Mouse (Mus musculus): Measurements from ENCODE around the gene Fkbp4. TPM values are rescaled to one million over a fixed set of nuclear protein-coding genes. Genes with fewer than 3 reads are reported as not detected.

Gene Fkbp4
- polyA plus RNA-seq, 1 experiment from 2014 or later, result 451 TPM

GRCm38 (mm10) chr6:128435474-128435873 lies 3.0 kb downstream of the Fkbp4 start:
- no peak overlapping the region for H3K4me2 ChIP-seq (replicated peaks)
- WGBS, result 86% methylated on average over 5 of the region's 5 CpGs
- no peaks in the 10 kb centered on the region for H3K27me3 ChIP-seq
- peaks cover 62% of the 10 kb centered on the region for H3K36me3 ChIP-seq
- H3K27ac ChIP-seq, result no peak overlapping the region
- peaks cover 21% of the 10 kb centered on the region for H3K4me1 ChIP-seq
- H3K4me3 ChIP-seq, result no peak overlapping the region
- no peak overlapping the region for H3K9ac ChIP-seq
- no peak for ATAC-seq (ENCODE audit: low FRiP score, low read depth)
- H3K9me3 ChIP-seq, result no peaks in the 10 kb centered on the region

GRCm38 (mm10) chr6:128433566-128433965 lies 4.9 kb downstream of the Fkbp4 start:
- no peak overlapping the region for H3K4me3 ChIP-seq
- peaks cover 12% of the 10 kb centered on the region for H3K4me1 ChIP-seq
- H3K4me2 ChIP-seq (replicated peaks), result no peak overlapping the region
- no peaks in the 10 kb centered on the region for H3K9me3 ChIP-seq
- WGBS, result 94% methylated on average over 13 of the region's 13 CpGs
- H3K9ac ChIP-seq, result no peak overlapping the region
- no peak overlapping the region for H3K27ac ChIP-seq
- H3K27me3 ChIP-seq, result no peaks in the 10 kb centered on the region
- no peak for ATAC-seq (ENCODE audit: low FRiP score, low read depth)
- peaks cover 81% of the 10 kb centered on the region for H3K36me3 ChIP-seq

- H3K27me3 ChIP-seq, result no peaks in the 10 kb centered on the region
- peaks cover 12% of the 10 kb centered on the region for H3K4me1 ChIP-seq
- no peak overlapping the region for H3K4me2 ChIP-seq (replicated peaks)
- H3K27ac ChIP-seq, result no peak overlapping the region
- peaks cover 88% of the 10 kb centered on the region for H3K36me3 ChIP-seq
- 94% methylated on average over 13 of the region's 13 CpGs for WGBS
- H3K9ac ChIP-seq, result no peak overlapping the region
- ATAC-seq (ENCODE audit: low FRiP score, low read depth), result no peak
- H3K9me3 ChIP-seq, result no peaks in the 10 kb centered on the region
- H3K4me3 ChIP-seq, result no peak overlapping the region
These were observed 6.0 kb downstream of the Fkbp4 start for GRCm38 (mm10) chr6:128432356-128432915.

- no peaks in the 10 kb centered on the region for H3K4me1 ChIP-seq
- peaks cover 70% of the 10 kb centered on the region for H3K36me3 ChIP-seq
- no peak overlapping the region for H3K27ac ChIP-seq
- 86% methylated on average over 6 of the region's 6 CpGs for WGBS
- H3K27me3 ChIP-seq, result no peaks in the 10 kb centered on the region
- no peak overlapping the region for H3K4me3 ChIP-seq
- H3K4me2 ChIP-seq (replicated peaks), result no peak overlapping the region
- no peaks in the 10 kb centered on the region for H3K9me3 ChIP-seq
- H3K9ac ChIP-seq, result no peak overlapping the region
- ATAC-seq (ENCODE audit: low FRiP score, low read depth), result no peak
These were observed 8.7 kb downstream of the Fkbp4 start for GRCm38 (mm10) chr6:128429826-128430225.

GRCm38 (mm10) chr6:128429300-128429699 lies 9.2 kb downstream of the Fkbp4 start:
- Histone ChIP-seq H3K4me1 (no peaks in the 10 kb centered on the region), H3K36me3 (peaks cover 65% of the 10 kb centered on the region), H3K27ac (no peak overlapping the region), H3K27me3 (no peaks in the 10 kb centered on the region), H3K9ac (no peak overlapping the region), H3K4me2 (replicated peaks) (no peak overlapping the region), H3K4me3 (no peak overlapping the region), H3K9me3 (no peaks in the 10 kb centered on the region)
- ATAC-seq (ENCODE audit: low FRiP score, low read depth), result no peak
- WGBS, result 93% methylated on average over 2 of the region's 2 CpGs

GRCm38 (mm10) chr6:128427571-128427970 lies 10.9 kb downstream of the Fkbp4 start:
- Histone ChIP-seq H3K27me3 (no peaks in the 10 kb centered on the region), H3K9ac (no peak overlapping the region), H3K4me3 (no peak overlapping the region), H3K9me3 (no peaks in the 10 kb centered on the region), H3K27ac (no peak overlapping the region), H3K4me2 (replicated peaks) (no peak overlapping the region), H3K4me1 (0 out of 2 replicates have a peak, but pooled peaks cover 3% of the 10 kb centered on the region), H3K36me3 (peaks cover 47% of the 10 kb centered on the region)
- WGBS, result 95% methylated on average over 5 of the region's 5 CpGs
- ATAC-seq (ENCODE audit: low FRiP score, low read depth), result no peak

GRCm38 (mm10) chr6:128425046-128425445 lies 13.4 kb downstream of the Fkbp4 start:
- Histone ChIP-seq H3K9me3 (no peaks in the 10 kb centered on the region), H3K4me2 (replicated peaks) (peak overlapping the region; percentile 73), H3K4me1 (0 out of 2 replicates have a peak, but pooled peaks cover 3% of the 10 kb centered on the region), H3K27ac (peak overlapping the region; percentile 69), H3K27me3 (no peaks in the 10 kb centered on the region), H3K4me3 (peak overlapping the region; percentile 66), H3K36me3 (peaks cover 28% of the 10 kb centered on the region), H3K9ac (peak overlapping the region; percentile 74)
- 16% methylated on average over 9 of the region's 9 CpGs for WGBS
- no peak for ATAC-seq (ENCODE audit: low FRiP score, low read depth)

- H3K4me2 ChIP-seq (replicated peaks), result peak within 1 kb of the TSS; percentile 73
- no peaks in the 10 kb centered on the region for H3K9me3 ChIP-seq
- no peaks in the 10 kb centered on the region for H3K27me3 ChIP-seq
- ATAC-seq (ENCODE audit: low FRiP score, low read depth), result peak; percentile 94
- peak within 1 kb of the TSS; percentile 66 for H3K4me3 ChIP-seq
- 0 out of 2 replicates have a peak, but pooled peaks cover 3% of the 10 kb centered on the region for H3K4me1 ChIP-seq
- peak within 1 kb of the TSS; percentile 94 for H3K27ac ChIP-seq
- H3K9ac ChIP-seq, result peak within 1 kb of the TSS; percentile 74
- WGBS, result under 1% methylated on average over 42 of the region's 42 CpGs
- H3K36me3 ChIP-seq, result peaks cover 24% of the 10 kb centered on the region
These were observed 14.0 kb downstream of the Fkbp4 start, which contains the start of gene Itfg2 for GRCm38 (mm10) chr6:128424269-128425019. Gene Itfg2 (minus strand): TSS chr6:128424931.

GRCm38 (mm10) chr6:128423496-128424268 lies 14.8 kb downstream of the Fkbp4 start:
- no peak for ATAC-seq (ENCODE audit: low FRiP score, low read depth)
- 46% methylated on average over 16 of the region's 16 CpGs for WGBS
- no peaks in the 10 kb centered on the region for H3K27me3 ChIP-seq
- peaks cover 18% of the 10 kb centered on the region for H3K36me3 ChIP-seq
- H3K4me1 ChIP-seq, result 0 out of 2 replicates have a peak, but pooled peaks cover 3% of the 10 kb centered on the region
- H3K4me3 ChIP-seq, result peak overlapping the region; percentile 66
- no peaks in the 10 kb centered on the region for H3K9me3 ChIP-seq
- peak overlapping the region; percentile 74 for H3K9ac ChIP-seq
- peak overlapping the region; percentile 73 for H3K4me2 ChIP-seq (replicated peaks)
- peak overlapping the region; percentile 94 for H3K27ac ChIP-seq

GRCm38 (mm10) chr6:128421480-128421879 lies 17.0 kb downstream of the Fkbp4 start:
- H3K27ac ChIP-seq, result no peak overlapping the region
- 0 out of 2 replicates have a peak, but pooled peaks cover 3% of the 10 kb centered on the region for H3K4me1 ChIP-seq
- 85% methylated on average over 3 of the region's 3 CpGs for WGBS
- H3K36me3 ChIP-seq, result peaks cover 14% of the 10 kb centered on the region; the same call in 1 of the 2 replicates
- no peaks in the 10 kb centered on the region for H3K27me3 ChIP-seq
- ATAC-seq (ENCODE audit: low FRiP score, low read depth), result no peak
- no peak overlapping the region for H3K4me2 ChIP-seq (replicated peaks)
- H3K9me3 ChIP-seq, result no peaks in the 10 kb centered on the region
- no peak overlapping the region for H3K9ac ChIP-seq
- no peak overlapping the region for H3K4me3 ChIP-seq

GRCm38 (mm10) chr6:128421036-128421435 lies 17.4 kb downstream of the Fkbp4 start:
- H3K9ac ChIP-seq, result no peak overlapping the region
- ATAC-seq (ENCODE audit: low FRiP score, low read depth), result no peak
- no peak overlapping the region for H3K4me2 ChIP-seq (replicated peaks)
- no peak overlapping the region for H3K4me3 ChIP-seq
- 85% methylated on average over 2 of the region's 2 CpGs for WGBS
- H3K9me3 ChIP-seq, result no peaks in the 10 kb centered on the region
- no peaks in the 10 kb centered on the region for H3K27me3 ChIP-seq
- 0 out of 2 replicates have a peak, but pooled peaks cover 3% of the 10 kb centered on the region for H3K4me1 ChIP-seq
- no peak overlapping the region for H3K27ac ChIP-seq
- peaks cover 15% of the 10 kb centered on the region for H3K36me3 ChIP-seq

- WGBS, result 91% methylated on average over 1 of the region's 1 CpGs
These were observed 20.4 kb downstream of the Fkbp4 start for GRCm38 (mm10) chr6:128418076-128418475.

More at GRCm38 (mm10) chr6:128418076-128418475, 20.4 kb downstream of the Fkbp4 start:
- H3K9ac ChIP-seq, result no peak overlapping the region
- H3K9me3 ChIP-seq, result no peaks in the 10 kb centered on the region
- H3K4me2 ChIP-seq (replicated peaks), result no peak overlapping the region
- H3K4me1 ChIP-seq, result no peaks in the 10 kb centered on the region
- H3K4me3 ChIP-seq, result no peak overlapping the region
- ATAC-seq (ENCODE audit: low FRiP score, low read depth), result no peak
- H3K27me3 ChIP-seq, result no peaks in the 10 kb centered on the region
- no peak overlapping the region for H3K27ac ChIP-seq
- H3K36me3 ChIP-seq, result peaks cover 32% of the 10 kb centered on the region
